Mouse (Mus musculus) heart, embryonic 10.5 days (tissue): ENCODE measurements around the gene Ckm. TPM values are rescaled to one million over a fixed set of nuclear protein-coding genes. Genes with fewer than 3 reads are reported as not detected.
A peak's percentile ranks its signal among the peaks of the same experiment; 100 is the strongest.

ENCODE experiments used
- DNase-seq: peaks from one replicate; pipeline ENCODE4 v3.0.0-alpha.2; 2017; ENCODE audit warnings: low spot score
- H3K27ac ChIP-seq: fragments of 300-500 bp; sonication (generic); 2 replicates; pipeline ENCODE4 v1.5.1; 2016; ENCODE audit warnings: mild to moderate bottlenecking
- H3K27me3 ChIP-seq: fragments of 300-500 bp; sonication (generic); 2 replicates; pipeline ENCODE4 v1.6.1; 2016; ENCODE audit warnings: mild to moderate bottlenecking; ENCODE audit not compliant: poor library complexity, insufficient read depth, severe bottlenecking
- H3K36me3 ChIP-seq: fragments of 300-500 bp; sonication (generic); 2 replicates; pipeline ENCODE4 v1.6.1; 2016; ENCODE audit warnings: mild to moderate bottlenecking, moderate library complexity
- H3K4me1 ChIP-seq: fragments of 300-500 bp; sonication (generic); 2 replicates; pipeline ENCODE4 v1.6.1; 2016; ENCODE audit warnings: mild to moderate bottlenecking
- H3K4me3 ChIP-seq: fragments of 300-500 bp; sonication (generic); 2 replicates; pipeline ENCODE4 v1.5.1; 2016; ENCODE audit warnings: mild to moderate bottlenecking, moderate library complexity
- H3K9me3 ChIP-seq: fragments of 300-500 bp; sonication (generic); 2 replicates; pipeline ENCODE4 v1.6.1; 2016; ENCODE audit warnings: mild to moderate bottlenecking, moderate library complexity
- WGBS: fragments of 180-500 bp; shearing (Covaris S2); methylation state at CpG from one replicate; pipeline ENCODE4 v1.1.7; 2016; 5-methylcytosine and 5-hydroxymethylcytosine counted together
- polyA plus RNA-seq: library from polyadenylated mRNA; unstranded; fragments of >200 nt; fragmentation: Nextera tagmentation; extraction: Ambion mirVana; gene quantifications from 2 replicates; pipeline ENCODE4 v1.2.1, GENCODE M21; 2016

The Ckm gene
- polyA plus RNA-seq, 1 experiment from 2014 or later = 3.6 TPM

GRCm38 (mm10) chr7:19368380-19368779 lies 36.2 kb upstream of the Ckm start:
- Histone ChIP-seq H3K27me3 (peaks cover 16% of the 10 kb centered on the region), H3K36me3 (peaks cover 61% of the 10 kb centered on the region), H3K27ac (no peak overlapping the region), H3K4me1 (peaks cover 18% of the 10 kb centered on the region), H3K4me3 (no peak overlapping the region), H3K9me3 (no peaks in the 10 kb centered on the region)
- 18% methylated on average over 16 of the region's 16 CpGs for WGBS
- no peak for DNase-seq

- DNase-seq = no peak
Observed at GRCm38 (mm10) chr7:19369823-19370425, 34.7 kb upstream of the Ckm start.

GRCm38 (mm10) chr7:19373367-19373766 lies 31.2 kb upstream of the Ckm start:
- Histone ChIP-seq H3K27me3 (peaks cover 16% of the 10 kb centered on the region), H3K36me3 (peaks cover 98% of the 10 kb centered on the region), H3K9me3 (no peaks in the 10 kb centered on the region), H3K27ac (no peak overlapping the region), H3K4me3 (no peak overlapping the region), H3K4me1 (peaks cover 14% of the 10 kb centered on the region)
- 91% methylated on average over 2 of the region's 2 CpGs for WGBS
- DNase-seq = no peak

More at GRCm38 (mm10) chr7:19369823-19370425, 34.7 kb upstream of the Ckm start:
- Histone ChIP-seq H3K9me3 (no peaks in the 10 kb centered on the region), H3K4me3 (peak overlapping the region; percentile 47), H3K27me3 (peaks cover 16% of the 10 kb centered on the region), H3K27ac (peak overlapping the region; percentile 43; the same call in 1 of the 2 replicates), H3K36me3 (peaks cover 76% of the 10 kb centered on the region), H3K4me1 (peaks cover 9% of the 10 kb centered on the region)
- 20% methylated on average over 46 of the region's 46 CpGs for WGBS

GRCm38 (mm10) chr7:19375368-19375767 lies 29.2 kb upstream of the Ckm start:
- Histone ChIP-seq H3K9me3 (no peaks in the 10 kb centered on the region), H3K4me1 (0 out of 2 replicates have a peak, but pooled peaks cover 5% of the 10 kb centered on the region), H3K27ac (no peak overlapping the region), H3K27me3 (no peaks in the 10 kb centered on the region), H3K36me3 (peaks cover 93% of the 10 kb centered on the region), H3K4me3 (no peak overlapping the region)
- DNase-seq = no peak
- 73% methylated on average over 18 of the region's 18 CpGs for WGBS

GRCm38 (mm10) chr7:19376019-19376418 lies 28.6 kb upstream of the Ckm start:
- no peak overlapping the region for H3K27ac ChIP-seq
- 0 out of 2 replicates have a peak, but pooled peaks cover 5% of the 10 kb centered on the region for H3K4me1 ChIP-seq
- 86% methylated on average over 4 of the region's 4 CpGs for WGBS
- no peaks in the 10 kb centered on the region for H3K9me3 ChIP-seq
- peaks cover 86% of the 10 kb centered on the region for H3K36me3 ChIP-seq
- no peaks in the 10 kb centered on the region for H3K27me3 ChIP-seq
- no peak overlapping the region for H3K4me3 ChIP-seq
- DNase-seq = no peak

GRCm38 (mm10) chr7:19378049-19378448 lies 26.5 kb upstream of the Ckm start:
- Histone ChIP-seq H3K4me1 (0 out of 2 replicates have a peak, but pooled peaks cover 13% of the 10 kb centered on the region), H3K9me3 (no peaks in the 10 kb centered on the region), H3K27me3 (no peaks in the 10 kb centered on the region), H3K36me3 (peaks cover 66% of the 10 kb centered on the region), H3K27ac (no peak overlapping the region), H3K4me3 (no peak overlapping the region)
- WGBS = 50% methylated on average over 8 of the region's 8 CpGs
- DNase-seq = no peak

GRCm38 (mm10) chr7:19381377-19382165 lies 23.0 kb upstream of the Ckm start, which contains the start of gene Ercc2:
Gene Ercc2 (plus strand): TSS chr7:19382010.
- DNase-seq = peak; percentile 100
- H3K27me3 ChIP-seq = no peaks in the 10 kb centered on the region
- WGBS = 6% methylated on average over 48 of the region's 48 CpGs
- no peaks in the 10 kb centered on the region for H3K9me3 ChIP-seq
- H3K4me1 ChIP-seq = peaks cover 20% of the 10 kb centered on the region; the same call in 1 of the 2 replicates
- peak within 1 kb of the TSS; percentile 84 for H3K27ac ChIP-seq
- H3K36me3 ChIP-seq = peaks cover 60% of the 10 kb centered on the region
- H3K4me3 ChIP-seq = peak within 1 kb of the TSS; percentile 91

GRCm38 (mm10) chr7:19382166-19382541 lies 22.4 kb upstream of the Ckm start:
- no peaks in the 10 kb centered on the region for H3K9me3 ChIP-seq
- H3K4me1 ChIP-seq = peaks cover 20% of the 10 kb centered on the region; the same call in 1 of the 2 replicates
- 0% methylated on average over 30 of the region's 37 CpGs for WGBS
- H3K36me3 ChIP-seq = peaks cover 60% of the 10 kb centered on the region
- peak; percentile 83 for DNase-seq
- H3K4me3 ChIP-seq = peak overlapping the region; percentile 91
- peak overlapping the region; percentile 84 for H3K27ac ChIP-seq
- no peaks in the 10 kb centered on the region for H3K27me3 ChIP-seq

- peaks cover 15% of the 10 kb centered on the region; the same call in 1 of the 2 replicates for H3K4me1 ChIP-seq
- peaks cover 60% of the 10 kb centered on the region for H3K36me3 ChIP-seq
- H3K9me3 ChIP-seq = no peaks in the 10 kb centered on the region
- no peak overlapping the region for H3K4me3 ChIP-seq
- no peaks in the 10 kb centered on the region for H3K27me3 ChIP-seq
- 85% methylated on average over 9 of the region's 9 CpGs for WGBS
- DNase-seq = no peak
- H3K27ac ChIP-seq = no peak overlapping the region
Observed at GRCm38 (mm10) chr7:19383708-19384107, 20.9 kb upstream of the Ckm start.

GRCm38 (mm10) chr7:19388699-19389413 lies 15.7 kb upstream of the Ckm start:
- Histone ChIP-seq H3K36me3 (peaks cover 97% of the 10 kb centered on the region), H3K27ac (no peak overlapping the region), H3K4me3 (no peak overlapping the region), H3K4me1 (no peaks in the 10 kb centered on the region), H3K27me3 (no peaks in the 10 kb centered on the region), H3K9me3 (no peaks in the 10 kb centered on the region)
- DNase-seq = no peak
- WGBS = 85% methylated on average over 10 of the region's 10 CpGs

GRCm38 (mm10) chr7:19394484-19394883 lies 10.1 kb upstream of the Ckm start:
- Histone ChIP-seq H3K9me3 (no peaks in the 10 kb centered on the region), H3K27me3 (peaks cover 26% of the 10 kb centered on the region), H3K4me1 (peaks cover 6% of the 10 kb centered on the region), H3K36me3 (peaks cover 60% of the 10 kb centered on the region), H3K4me3 (no peak overlapping the region), H3K27ac (no peak overlapping the region)
- DNase-seq = no peak
- 87% methylated on average over 8 of the region's 8 CpGs for WGBS

- DNase-seq = no peak
- Histone ChIP-seq H3K9me3 (0 out of 2 replicates have a peak, but pooled peaks cover 7% of the 10 kb centered on the region), H3K4me1 (peaks cover 21% of the 10 kb centered on the region), H3K36me3 (peaks cover 10% of the 10 kb centered on the region), H3K27me3 (peaks cover 75% of the 10 kb centered on the region), H3K27ac (peak overlapping the region; percentile 64), H3K4me3 (peak overlapping the region; percentile 60)
- WGBS = 2% methylated on average over 27 of the region's 27 CpGs
Observed at GRCm38 (mm10) chr7:19399496-19400280, 4.9 kb upstream of the Ckm start.
